Mouse (Mus musculus): ENCODE results near the gene Dnajb14. TPM values are rescaled to one million over a fixed set of nuclear protein-coding genes. Genes with fewer than 3 reads are reported as not detected.
A peak's percentile ranks its signal among the peaks of the same experiment; 100 is the strongest.

The Dnajb14 gene
- polyA plus RNA-seq (2012; ENCODE audit: insufficient read depth, low replicate concordance), result 0.76 and 2.5 TPM in 2 replicates

DNA sequence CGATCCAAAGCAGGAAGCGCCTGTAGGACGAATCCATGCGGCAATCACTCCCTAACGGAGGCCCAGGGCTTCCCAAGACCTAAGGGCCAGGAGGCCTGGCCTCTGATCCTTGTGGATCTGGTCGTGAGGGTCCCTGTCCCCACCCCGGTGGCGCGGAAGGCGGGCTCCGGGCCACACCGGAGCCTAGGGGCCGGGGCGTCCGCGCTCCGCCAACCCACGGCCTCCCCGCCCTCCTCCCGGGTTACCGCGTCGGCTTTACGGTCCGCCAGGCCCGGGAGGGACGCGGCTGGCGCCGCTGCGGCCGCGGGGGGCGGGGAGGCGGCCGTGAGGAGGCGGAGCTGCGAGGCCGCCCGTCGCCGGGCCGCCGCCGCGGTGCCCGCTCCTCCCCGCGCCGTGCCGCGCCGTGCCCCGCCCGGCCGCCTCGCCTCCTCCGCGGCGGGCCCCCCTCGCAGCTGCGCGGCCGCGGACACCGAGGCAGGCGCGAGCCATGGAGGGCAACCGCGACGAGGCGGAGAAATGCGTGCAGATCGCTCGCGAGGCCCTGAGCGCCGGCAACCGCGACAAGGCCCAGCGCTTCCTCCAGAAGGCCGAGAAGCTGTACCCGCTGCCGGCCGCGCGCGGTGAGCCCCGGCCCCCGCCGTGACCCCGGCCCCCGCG lies at the start of gene Dnajb14:
Gene Dnajb14 (plus strand): TSS at position 239 of the 657 bp plus-strand sequence.
- H3K4me3 ChIP-seq (replicated peaks), result peak within 1 kb of the TSS; percentile 97
- peaks cover 30% of the 10 kb centered on the region for H3K4me1 ChIP-seq
- H3K9me3 ChIP-seq, result no peaks in the 10 kb centered on the region
- peaks cover 27% of the 10 kb centered on the region for H3K36me3 ChIP-seq (replicated peaks; ENCODE audit: low read length)
- no peaks in the 10 kb centered on the region for H3K27me3 ChIP-seq (replicated peaks)
- TF ChIP-seq FLI1 (IDR thresholded peaks at IDR 0.05; ENCODE audit: low read length), result no peak
- no peak for TF ChIP-seq GATA1 (IDR thresholded peaks at IDR 0.05; ENCODE audit: borderline replicate concordance, low read length)

DNA sequence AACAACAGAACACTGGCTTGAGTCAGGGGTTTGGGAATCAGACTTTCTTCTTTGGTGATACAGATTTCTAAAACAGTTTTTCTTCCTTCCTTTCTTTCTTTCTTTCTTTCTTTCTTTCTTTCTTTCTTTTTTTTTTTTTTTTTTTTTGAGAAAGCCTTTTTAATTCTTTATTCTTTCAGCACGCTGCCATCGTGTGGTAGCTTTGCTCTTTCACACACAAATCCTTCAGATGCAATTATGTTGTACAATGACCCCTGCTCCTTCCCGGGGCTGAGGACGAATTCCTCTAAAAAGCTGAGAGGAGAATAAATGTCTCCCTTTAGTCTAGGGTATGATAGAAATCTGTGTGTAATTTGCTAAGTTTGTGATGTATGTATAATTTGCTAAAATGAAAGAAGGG lies 48.8 kb upstream of the Dnajb14 start:
- Histone ChIP-seq H3K27me3 (replicated peaks) (peaks cover 3% of the 10 kb centered on the region), H3K4me1 (peaks cover 3% of the 10 kb centered on the region; the same call in 1 of the 2 replicates), H3K36me3 (replicated peaks; ENCODE audit: low read length) (no peaks in the 10 kb centered on the region), H3K4me3 (replicated peaks) (no peak overlapping the region), H3K9me3 (no peaks in the 10 kb centered on the region)
- TF ChIP-seq GATA1 (IDR thresholded peaks at IDR 0.05; ENCODE audit: borderline replicate concordance, low read length) (no peak), FLI1 (IDR thresholded peaks at IDR 0.05; ENCODE audit: low read length) (no peak)

DNA sequence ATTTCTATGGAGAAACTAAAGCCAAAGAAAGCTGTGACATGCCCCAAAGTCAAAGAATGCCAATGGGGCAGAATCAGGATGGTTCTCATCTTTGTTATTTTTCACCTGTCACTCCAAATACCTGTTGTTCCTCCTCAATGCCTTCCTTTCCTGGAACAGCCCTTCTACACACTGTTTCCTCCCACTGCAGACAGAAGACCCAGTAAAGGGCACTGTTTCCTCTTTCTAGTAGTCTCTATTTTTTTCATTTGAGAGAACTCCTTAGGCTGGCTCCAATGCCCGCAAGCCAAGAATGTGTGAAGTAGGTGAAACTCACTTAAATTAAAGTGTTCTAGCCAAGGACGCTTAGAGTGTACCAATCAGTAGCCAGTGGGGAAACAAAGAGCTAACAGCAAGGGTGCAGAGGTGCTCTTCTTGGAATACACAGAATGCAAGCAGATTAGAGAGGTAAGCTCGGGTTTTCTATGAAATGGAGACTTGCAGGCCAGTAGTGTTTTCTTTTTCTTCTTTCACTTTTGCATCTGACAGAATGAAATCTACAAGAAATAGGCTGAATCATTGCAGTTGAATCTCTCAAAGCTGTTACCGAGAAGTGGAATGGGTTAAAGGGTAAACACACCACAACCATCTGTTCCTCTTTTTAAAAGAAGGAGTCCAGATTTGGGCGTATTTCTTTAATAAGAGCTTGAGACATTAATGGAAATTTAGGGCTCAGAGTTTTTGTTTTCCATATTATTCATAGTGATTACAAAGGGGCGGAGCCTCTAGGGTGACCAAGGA lies 46.6 kb upstream of the Dnajb14 start:
- no peak for TF ChIP-seq FLI1 (IDR thresholded peaks at IDR 0.05; ENCODE audit: low read length)
- TF ChIP-seq GATA1 (IDR thresholded peaks at IDR 0.05; ENCODE audit: borderline replicate concordance, low read length), result no peak
- no peaks in the 10 kb centered on the region for H3K9me3 ChIP-seq
- H3K4me1 ChIP-seq, result peaks cover 3% of the 10 kb centered on the region; the same call in 1 of the 2 replicates
- H3K4me3 ChIP-seq (replicated peaks), result no peak overlapping the region
- no peaks in the 10 kb centered on the region for H3K36me3 ChIP-seq (replicated peaks; ENCODE audit: low read length)
- H3K27me3 ChIP-seq (replicated peaks), result peaks cover 3% of the 10 kb centered on the region

DNA sequence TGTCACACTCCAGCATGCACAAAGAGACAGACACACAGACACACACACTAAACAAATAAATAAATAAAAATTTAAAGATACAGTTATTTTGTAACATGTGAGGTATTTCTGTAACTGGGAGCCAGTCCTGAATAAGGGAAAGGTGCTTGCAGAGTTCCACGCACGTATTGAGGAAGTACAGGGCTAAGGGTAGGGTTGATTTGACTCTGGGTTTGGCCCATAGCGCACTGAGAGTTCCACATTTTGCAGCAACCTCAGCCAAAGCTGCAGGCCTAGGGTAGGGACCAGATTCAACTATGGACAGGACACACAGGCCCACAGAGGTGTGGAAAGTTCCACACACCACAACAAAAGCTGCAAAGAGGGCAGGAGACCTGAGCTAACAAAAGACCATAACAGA lies 44.2 kb upstream of the Dnajb14 start:
- H3K36me3 ChIP-seq (replicated peaks; ENCODE audit: low read length), result no peaks in the 10 kb centered on the region
- TF ChIP-seq GATA1 (IDR thresholded peaks at IDR 0.05; ENCODE audit: borderline replicate concordance, low read length) (no peak), FLI1 (IDR thresholded peaks at IDR 0.05; ENCODE audit: low read length) (no peak)
- peaks cover 11% of the 10 kb centered on the region for H3K4me1 ChIP-seq
- no peak overlapping the region for H3K4me3 ChIP-seq (replicated peaks)
- no peaks in the 10 kb centered on the region for H3K27me3 ChIP-seq (replicated peaks)
- H3K9me3 ChIP-seq, result no peaks in the 10 kb centered on the region

DNA sequence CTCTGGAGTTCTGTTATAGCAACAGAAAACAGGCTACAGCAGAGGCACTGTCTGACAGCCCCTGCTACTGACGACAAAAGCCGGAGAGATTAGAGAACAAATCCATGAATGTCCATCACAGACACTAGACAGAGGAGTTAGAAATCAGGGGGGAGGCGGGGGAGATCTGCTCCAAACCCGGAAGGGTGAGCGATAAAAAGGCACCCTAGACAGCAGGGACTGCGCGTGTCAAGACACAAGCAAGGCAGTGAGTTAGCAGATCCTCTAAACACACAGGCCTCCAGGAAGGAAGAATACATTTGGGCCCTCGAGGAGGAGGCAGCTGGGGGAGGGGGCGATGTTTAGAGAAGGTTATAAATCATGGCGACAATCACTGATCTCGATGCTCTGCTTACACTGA lies 39.8 kb upstream of the Dnajb14 start:
- Histone ChIP-seq H3K9me3 (no peaks in the 10 kb centered on the region), H3K27me3 (replicated peaks) (no peaks in the 10 kb centered on the region), H3K36me3 (replicated peaks; ENCODE audit: low read length) (no peaks in the 10 kb centered on the region), H3K4me1 (peaks cover 7% of the 10 kb centered on the region), H3K4me3 (replicated peaks) (no peak overlapping the region)
- TF ChIP-seq FLI1 (IDR thresholded peaks at IDR 0.05; ENCODE audit: low read length) (no peak), GATA1 (IDR thresholded peaks at IDR 0.05; ENCODE audit: borderline replicate concordance, low read length) (no peak)

DNA sequence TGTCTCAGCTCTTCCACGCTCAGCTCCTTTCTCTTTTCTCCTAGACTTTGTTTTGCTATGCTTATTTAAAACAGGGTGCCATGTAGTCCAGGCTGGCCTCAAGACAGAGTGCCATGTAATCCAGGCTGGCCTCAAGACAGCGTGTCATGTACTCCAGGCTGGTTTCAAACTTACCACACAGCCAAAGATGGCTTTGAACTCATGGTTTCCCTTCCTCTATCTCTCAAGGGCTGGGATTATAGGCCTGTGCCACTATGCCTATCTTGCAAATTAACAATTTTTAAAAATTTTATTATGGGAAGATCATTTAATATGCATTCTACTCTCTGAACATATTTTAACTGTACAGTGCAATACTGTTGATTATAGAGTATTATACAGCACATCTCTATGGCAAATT lies 36.3 kb upstream of the Dnajb14 start:
- no peaks in the 10 kb centered on the region for H3K27me3 ChIP-seq (replicated peaks)
- H3K36me3 ChIP-seq (replicated peaks; ENCODE audit: low read length), result no peaks in the 10 kb centered on the region
- H3K9me3 ChIP-seq, result no peaks in the 10 kb centered on the region
- no peak overlapping the region for H3K4me3 ChIP-seq (replicated peaks)
- peaks cover 7% of the 10 kb centered on the region for H3K4me1 ChIP-seq
- no peak for TF ChIP-seq FLI1 (IDR thresholded peaks at IDR 0.05; ENCODE audit: low read length)
- no peak for TF ChIP-seq GATA1 (IDR thresholded peaks at IDR 0.05; ENCODE audit: borderline replicate concordance, low read length)

DNA sequence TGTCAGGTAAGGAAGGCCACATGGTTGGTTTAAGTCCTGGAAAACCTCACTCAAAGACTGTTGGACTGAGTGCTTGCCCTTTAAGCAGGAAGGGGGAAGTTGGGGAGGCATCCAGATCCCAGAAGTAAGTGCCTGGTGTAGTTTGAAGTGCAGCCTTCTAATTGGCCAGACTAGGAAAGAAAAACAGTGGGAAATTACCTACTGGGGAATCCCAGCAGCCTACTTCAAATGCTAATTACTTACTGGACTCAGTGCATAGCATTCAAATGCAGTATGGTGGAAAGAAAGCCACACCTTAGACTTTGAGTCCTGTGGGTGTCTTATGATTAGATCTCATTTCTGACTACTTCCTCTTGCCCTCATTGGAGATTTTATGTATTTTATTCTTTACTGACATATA lies 34.3 kb upstream of the Dnajb14 start:
- Histone ChIP-seq H3K4me3 (replicated peaks) (no peak overlapping the region), H3K9me3 (no peaks in the 10 kb centered on the region), H3K27me3 (replicated peaks) (peaks cover 1% of the 10 kb centered on the region), H3K36me3 (replicated peaks; ENCODE audit: low read length) (no peaks in the 10 kb centered on the region), H3K4me1 (peaks cover under 1% of the 10 kb centered on the region)
- TF ChIP-seq GATA1 (IDR thresholded peaks at IDR 0.05; ENCODE audit: borderline replicate concordance, low read length) (no peak), FLI1 (IDR thresholded peaks at IDR 0.05; ENCODE audit: low read length) (no peak)

DNA sequence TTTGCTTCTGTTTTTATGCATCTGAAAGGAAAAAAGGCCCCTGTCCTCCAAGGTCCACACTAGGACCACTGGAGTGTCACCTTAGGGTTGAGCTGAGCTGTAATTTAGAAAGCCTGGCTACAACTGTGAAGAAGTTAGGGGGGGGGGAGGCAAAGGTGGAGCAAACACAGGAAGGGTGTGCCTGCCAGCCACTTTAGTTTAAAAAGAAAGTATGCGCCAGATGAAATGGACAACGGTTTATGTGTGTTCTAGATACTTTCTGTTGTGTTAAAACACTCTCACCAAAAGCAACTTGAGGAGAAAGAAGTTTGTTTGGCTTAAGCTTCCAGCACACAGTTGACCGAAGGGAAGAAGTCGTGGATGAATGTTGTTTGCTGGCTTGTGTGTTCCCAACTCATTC lies 33.8 kb upstream of the Dnajb14 start:
- H3K4me3 ChIP-seq (replicated peaks), result no peak overlapping the region
- no peaks in the 10 kb centered on the region for H3K4me1 ChIP-seq
- no peaks in the 10 kb centered on the region for H3K36me3 ChIP-seq (replicated peaks; ENCODE audit: low read length)
- H3K9me3 ChIP-seq, result no peaks in the 10 kb centered on the region
- no peak for TF ChIP-seq FLI1 (IDR thresholded peaks at IDR 0.05; ENCODE audit: low read length)
- TF ChIP-seq GATA1 (IDR thresholded peaks at IDR 0.05; ENCODE audit: borderline replicate concordance, low read length), result no peak
- peaks cover 1% of the 10 kb centered on the region for H3K27me3 ChIP-seq (replicated peaks)

DNA sequence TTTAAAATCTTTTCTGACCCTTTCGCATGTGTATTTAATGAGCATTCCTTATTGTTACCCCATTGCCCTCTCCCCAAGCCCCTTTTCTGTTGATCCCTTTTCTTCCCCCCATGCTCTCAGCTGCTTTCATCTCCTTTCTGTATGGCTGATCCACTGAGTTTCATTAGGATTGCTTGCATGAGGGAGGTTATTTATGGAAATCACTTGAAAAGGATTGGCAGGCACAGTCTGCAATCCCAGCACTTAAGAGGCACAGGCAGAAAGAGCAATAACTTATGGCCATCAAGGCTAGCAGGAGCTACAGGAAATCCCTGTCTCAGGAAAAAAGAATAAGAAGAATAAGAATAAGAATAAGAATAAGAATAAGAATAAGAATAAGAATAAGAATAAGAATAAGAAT lies 30.9 kb upstream of the Dnajb14 start:
- TF ChIP-seq FLI1 (IDR thresholded peaks at IDR 0.05; ENCODE audit: low read length) (no peak), GATA1 (IDR thresholded peaks at IDR 0.05; ENCODE audit: borderline replicate concordance, low read length) (no peak)
- no peaks in the 10 kb centered on the region for H3K36me3 ChIP-seq (replicated peaks; ENCODE audit: low read length)
- no peak overlapping the region for H3K4me3 ChIP-seq (replicated peaks)

DNA sequence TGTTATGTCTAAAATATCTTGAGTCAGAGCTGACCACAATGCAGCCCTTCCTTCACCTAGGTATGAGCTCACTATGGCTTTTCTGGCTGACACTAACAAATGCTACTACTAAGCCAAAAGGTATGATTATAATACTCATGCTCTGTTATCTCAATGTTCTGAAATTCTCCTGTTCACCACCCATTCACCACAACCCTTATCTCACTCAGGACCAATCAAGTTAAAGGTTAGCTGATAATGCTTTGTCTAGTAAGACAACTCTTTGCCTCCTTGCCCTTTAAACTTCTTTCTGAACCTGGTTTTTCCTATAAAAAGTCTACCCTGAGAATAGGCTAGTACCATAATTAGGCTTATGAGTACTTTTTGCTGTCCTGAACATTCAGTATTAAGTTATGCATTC lies 29.3 kb upstream of the Dnajb14 start:
- TF ChIP-seq FLI1 (IDR thresholded peaks at IDR 0.05; ENCODE audit: low read length), result no peak
- TF ChIP-seq GATA1 (IDR thresholded peaks at IDR 0.05; ENCODE audit: borderline replicate concordance, low read length), result no peak
- no peaks in the 10 kb centered on the region for H3K36me3 ChIP-seq (replicated peaks; ENCODE audit: low read length)
- H3K27me3 ChIP-seq (replicated peaks), result peaks cover 1% of the 10 kb centered on the region
- no peaks in the 10 kb centered on the region for H3K4me1 ChIP-seq
- peaks cover 4% of the 10 kb centered on the region for H3K9me3 ChIP-seq
- no peak overlapping the region for H3K4me3 ChIP-seq (replicated peaks)

More for the DNA sequence above, 30.9 kb upstream of the Dnajb14 start:
- H3K4me1 ChIP-seq, result no peaks in the 10 kb centered on the region
- H3K27me3 ChIP-seq (replicated peaks), result peaks cover 1% of the 10 kb centered on the region
- H3K9me3 ChIP-seq, result no peaks in the 10 kb centered on the region

All from megakaryocyte, embryonic 14.5 days (primary cell).